Mouse (Mus musculus) adrenal gland, adult 8-10 months (tissue): ENCODE measurements at regions not wholly inside any gene's neighbourhood (a gene's known extent, or its start where the extent isn't known, plus 50 kb on each side); places are given as distances from the start of the nearest gene placed in this dataset.

Experiments
- DNase-seq: peaks from one replicate; pipeline ENCODE4 v3.0.0; 2022

DNA sequence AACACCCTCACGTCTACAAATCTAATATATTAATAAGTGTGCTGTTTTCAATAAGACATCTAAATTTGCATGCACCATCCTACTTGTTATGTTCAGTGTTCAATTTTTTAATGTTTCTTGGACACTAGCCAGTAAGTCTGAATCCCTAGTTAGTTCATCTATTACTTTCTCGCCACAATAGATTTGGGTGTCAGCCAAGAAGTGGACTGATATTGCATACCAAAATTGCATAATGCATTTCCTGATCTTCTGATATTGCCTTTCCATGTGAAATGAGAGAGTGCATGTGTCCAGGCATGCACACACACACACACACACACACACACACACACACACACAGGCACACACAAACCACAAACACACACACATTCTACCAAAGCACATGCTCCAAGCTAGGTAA, 874.9 kb downstream of the 5730522E02Rik start:
- DNase-seq: no peak

DNA sequence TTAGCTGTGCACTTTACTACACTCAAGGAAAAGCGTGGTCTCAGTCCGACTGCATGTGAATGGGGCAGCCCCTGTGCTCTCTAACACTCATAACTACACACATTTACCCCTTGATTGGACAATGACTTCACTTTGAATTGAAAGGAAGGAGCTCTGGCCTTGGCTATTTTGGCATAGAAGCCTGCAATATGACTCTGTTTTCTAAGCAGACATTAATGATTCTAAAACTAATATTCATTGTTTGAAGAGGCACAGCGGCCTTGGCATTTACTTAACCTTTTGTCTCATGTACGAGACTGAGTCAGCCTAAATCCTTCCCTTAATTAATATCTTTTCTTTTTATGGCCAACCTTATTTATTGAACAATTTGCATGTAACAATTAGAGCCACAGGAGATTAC, 879.9 kb downstream of the 5730522E02Rik start:
- peak; percentile 19 for DNase-seq

DNA sequence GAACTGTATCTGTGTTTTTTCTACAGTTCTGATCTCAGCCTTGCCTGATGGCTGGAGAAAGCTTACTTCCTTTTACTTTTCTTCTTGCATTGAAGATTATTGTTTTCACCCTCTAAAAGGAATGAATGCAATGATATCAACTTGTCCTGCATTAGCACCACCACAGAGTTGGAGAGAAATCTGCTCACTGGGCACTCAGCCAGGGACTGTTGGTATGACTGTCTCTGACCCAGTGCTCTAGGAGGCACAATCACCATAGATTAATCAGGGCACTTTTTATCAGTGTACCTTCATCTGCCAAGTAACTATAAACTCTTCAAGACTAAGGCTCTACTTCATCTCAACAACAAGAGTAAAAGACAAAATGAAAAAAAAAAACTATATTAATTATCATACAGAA, 888.1 kb downstream of the 5730522E02Rik start:
- no peak for DNase-seq

DNA sequence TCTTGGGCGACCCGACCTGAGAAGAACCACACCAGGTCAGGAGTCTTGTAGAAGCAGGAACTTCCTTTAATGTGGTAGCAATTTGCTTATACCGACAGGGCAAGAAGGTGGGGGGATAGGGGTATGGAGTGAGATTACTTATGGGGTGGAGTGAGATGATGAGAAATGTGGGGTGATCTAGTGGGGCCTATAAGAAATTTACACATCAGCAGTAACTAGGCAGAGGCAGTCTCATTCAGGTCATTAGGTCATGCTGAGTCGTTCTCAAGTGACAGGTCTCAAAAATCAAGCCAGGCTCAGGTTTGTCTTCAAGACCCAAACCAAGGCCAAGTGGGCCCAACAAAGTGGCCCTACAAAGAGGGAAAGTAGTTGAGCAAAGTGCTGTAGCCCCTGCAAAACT, 889.1 kb downstream of the 5730522E02Rik start:
- DNase-seq: no peak

DNA sequence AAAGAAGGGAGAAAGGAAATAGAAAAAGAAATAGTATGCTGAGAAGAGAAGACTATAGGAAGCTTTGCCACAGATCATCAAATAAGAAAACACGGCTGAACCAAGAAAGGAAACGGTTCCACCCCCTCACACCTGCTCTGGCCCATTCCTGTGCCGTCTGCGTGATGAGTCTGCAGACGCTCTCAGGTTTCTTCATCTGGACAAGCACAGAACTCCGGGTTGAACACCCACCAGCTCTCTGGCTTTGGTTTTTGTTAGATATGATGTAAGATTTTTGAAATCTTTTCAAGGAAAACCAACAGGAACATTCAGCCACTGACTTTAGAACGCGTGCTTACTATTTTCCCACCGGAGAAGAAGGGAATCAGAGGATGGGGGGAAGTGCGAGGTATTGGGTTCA, 895.9 kb downstream of the 5730522E02Rik start:
- no peak for DNase-seq

GRCm38 (mm10) chr11:25313879-25314278, 896.7 kb downstream of the 5730522E02Rik start:
- no peak for DNase-seq

GRCm38 (mm10) chr11:25313308-25313707, 897.3 kb downstream of the 5730522E02Rik start:
- no peak for DNase-seq

DNA sequence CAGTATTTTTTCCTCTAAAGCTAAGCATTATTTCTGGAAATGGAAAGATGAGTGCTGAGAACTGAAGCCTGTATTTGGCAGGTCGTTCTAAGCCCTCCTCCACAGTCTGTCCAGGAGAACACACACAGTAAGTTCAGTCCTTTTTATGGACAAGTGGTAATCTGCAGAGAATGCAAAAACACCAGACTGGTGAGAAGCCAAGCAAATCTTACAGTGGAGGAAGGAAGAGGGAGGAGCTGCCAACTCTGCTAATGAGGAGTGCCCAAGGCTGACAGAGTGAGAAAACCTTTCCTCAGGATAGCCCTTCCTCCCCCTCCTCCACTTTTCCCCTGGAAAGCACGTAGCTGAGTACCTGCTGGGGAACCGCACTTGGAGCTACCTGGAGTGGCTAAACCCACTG, 899.8 kb downstream of the 5730522E02Rik start:
- DNase-seq: no peak

- DNase-seq: peak; percentile 31
Observed at GRCm38 (mm10) chr11:25301130-25301529, 909.4 kb downstream of the 5730522E02Rik start.

GRCm38 (mm10) chr11:25288346-25288745, 922.2 kb downstream of the 5730522E02Rik start:
- no peak for DNase-seq

GRCm38 (mm10) chr11:25287458-25288247, 922.9 kb downstream of the 5730522E02Rik start:
- no peak for DNase-seq

DNA sequence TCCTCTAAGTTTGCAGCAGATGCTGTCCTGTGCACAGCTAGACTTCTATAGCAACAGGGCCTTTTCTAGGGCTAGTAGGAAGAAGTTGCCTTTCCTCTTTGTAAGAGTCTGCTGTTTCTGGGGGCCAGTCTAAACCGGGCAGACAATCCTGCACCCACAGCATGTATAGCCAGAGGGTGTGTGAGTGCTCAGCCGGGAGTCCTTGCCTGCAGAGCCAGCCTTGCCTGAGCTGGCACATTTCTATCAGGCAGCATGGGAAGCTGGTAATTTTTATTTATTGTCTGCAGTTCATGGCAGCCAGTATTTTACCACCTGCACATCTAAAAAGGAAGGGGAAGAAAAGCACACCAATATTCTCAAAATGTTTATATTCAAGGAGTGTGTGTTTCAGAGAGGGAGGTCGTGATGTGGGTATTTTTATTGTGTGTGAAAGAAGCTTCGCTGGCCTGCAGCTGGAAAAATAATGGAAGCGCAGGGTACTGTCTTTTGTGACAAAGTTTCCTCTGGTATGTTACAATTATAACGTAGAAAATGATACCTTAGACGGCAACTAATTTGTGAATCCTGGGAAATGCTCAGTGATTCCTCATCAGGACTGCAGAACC, 940.5 kb downstream of the 5730522E02Rik start:
- DNase-seq: no peak

DNA sequence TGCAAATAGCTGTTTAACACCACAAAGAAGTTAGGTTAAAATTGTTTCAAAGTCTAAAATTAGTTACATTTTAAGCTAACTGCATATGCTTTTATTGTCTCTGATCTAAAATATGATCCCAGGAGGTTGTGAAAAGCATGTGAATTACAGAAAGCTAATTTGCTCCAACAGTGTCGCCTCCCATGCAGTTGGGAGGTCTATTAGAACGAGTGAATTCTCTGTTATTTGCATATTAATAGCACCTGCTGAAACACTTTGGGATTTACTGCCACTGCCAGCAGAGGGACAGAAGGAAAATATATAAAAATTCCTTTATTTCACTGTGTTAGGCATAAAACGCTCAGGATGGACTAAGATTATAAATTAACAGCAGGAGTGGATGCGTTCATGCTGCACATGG, 947.7 kb downstream of the 5730522E02Rik start:
- DNase-seq: no peak

DNA sequence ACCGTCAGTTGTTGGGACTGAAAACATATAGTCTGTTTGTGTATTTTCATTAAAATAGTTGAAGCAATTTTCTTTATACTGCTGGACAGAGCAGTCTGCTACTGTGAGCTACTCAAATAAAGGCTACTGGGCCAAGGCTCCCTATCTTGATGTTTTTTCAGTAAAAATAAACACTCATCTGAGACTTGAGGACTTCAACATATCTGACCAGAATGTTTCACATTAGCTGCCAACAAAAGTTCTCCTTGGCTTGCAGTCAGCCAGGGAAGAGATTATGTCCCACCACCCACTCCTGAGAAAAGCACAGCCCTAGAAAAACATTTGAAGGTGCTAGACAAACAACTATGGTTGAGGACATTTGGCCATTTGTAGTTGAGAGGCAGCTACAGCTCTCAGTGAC, 950.9 kb downstream of the 5730522E02Rik start:
- DNase-seq: no peak

DNA sequence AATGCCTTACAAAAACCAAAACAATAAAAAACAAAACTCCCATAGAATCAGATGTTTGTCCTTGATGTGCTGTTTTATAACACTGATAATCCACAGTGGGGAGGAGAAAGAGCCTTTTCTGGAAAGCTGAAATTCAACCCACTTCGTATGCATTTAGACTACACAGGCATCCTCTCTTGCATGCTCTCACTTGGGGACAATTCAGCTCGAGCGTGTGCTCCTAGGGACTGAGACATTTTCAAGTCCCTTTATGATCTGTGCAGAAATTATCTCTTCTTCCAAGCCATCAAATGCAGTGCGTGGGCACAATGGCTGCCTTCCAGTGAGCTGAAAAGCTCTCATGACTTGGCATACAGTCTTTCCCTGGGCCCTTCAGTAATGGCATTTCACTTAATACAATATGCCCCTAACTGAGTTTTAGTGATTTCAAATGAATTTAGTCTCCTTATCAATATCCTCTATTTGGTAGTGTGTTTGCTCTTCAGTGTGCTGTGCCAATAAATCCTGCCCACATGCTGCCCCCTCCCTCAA, 977.1 kb downstream of the 5730522E02Rik start:
- DNase-seq: no peak
